Mouse (Mus musculus): ENCODE measurements at regions not wholly inside any gene's neighbourhood (a gene's known extent, or its start where the extent isn't known, plus 50 kb on each side); places are given as distances from the start of the nearest gene placed in this dataset.
A peak's percentile ranks its signal among the peaks of the same experiment; 100 is the strongest.

DNA sequence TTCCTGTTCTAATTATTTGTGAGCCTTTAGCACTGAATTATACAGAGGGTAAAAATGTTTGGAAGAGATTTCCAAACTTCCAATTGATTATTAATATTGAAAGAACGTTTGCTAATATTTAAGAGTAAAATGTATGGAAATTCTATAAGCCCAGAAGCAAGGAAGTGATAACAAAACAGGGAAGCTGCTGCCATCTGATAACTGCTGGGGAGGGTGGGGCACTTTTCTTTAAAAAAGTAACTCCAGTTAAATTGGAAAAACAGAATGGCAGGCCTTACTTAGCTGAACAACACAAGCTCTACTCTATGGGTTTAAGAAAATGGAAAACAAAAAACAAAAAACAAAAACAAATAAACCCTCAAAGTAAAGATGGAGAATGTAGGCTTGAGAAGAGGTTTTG lies 1327.7 kb downstream of the Hace1 start:
- no peak for DNase-seq (ENCODE audit: low spot score, missing footprints)
- no peaks in the 10 kb centered on the region for H3K27me3 ChIP-seq (ENCODE audit: control insufficient read depth, insufficient read depth, low read length)
- no peak overlapping the region for H3K27ac ChIP-seq (ENCODE audit: low read depth, low read length)
- H3K4me3 ChIP-seq (ENCODE audit: low read depth, low read length), result no peak overlapping the region
- ATAC-seq (ENCODE audit: low FRiP score), result no peak
- no peak overlapping the region for H3K9ac ChIP-seq (ENCODE audit: low read length)
- H3K4me2 ChIP-seq, result no peak overlapping the region
- no peaks in the 10 kb centered on the region for H3K4me1 ChIP-seq (ENCODE audit: control insufficient read depth, insufficient read depth, low read length)
- no peaks in the 10 kb centered on the region for H3K9me3 ChIP-seq (ENCODE audit: control insufficient read depth, low read length)
- H3K36me3 ChIP-seq (ENCODE audit: control insufficient read depth, insufficient read depth, low read length), result no peaks in the 10 kb centered on the region
- 60% methylated on average over 1 of the region's 1 CpGs for WGBS

DNA sequence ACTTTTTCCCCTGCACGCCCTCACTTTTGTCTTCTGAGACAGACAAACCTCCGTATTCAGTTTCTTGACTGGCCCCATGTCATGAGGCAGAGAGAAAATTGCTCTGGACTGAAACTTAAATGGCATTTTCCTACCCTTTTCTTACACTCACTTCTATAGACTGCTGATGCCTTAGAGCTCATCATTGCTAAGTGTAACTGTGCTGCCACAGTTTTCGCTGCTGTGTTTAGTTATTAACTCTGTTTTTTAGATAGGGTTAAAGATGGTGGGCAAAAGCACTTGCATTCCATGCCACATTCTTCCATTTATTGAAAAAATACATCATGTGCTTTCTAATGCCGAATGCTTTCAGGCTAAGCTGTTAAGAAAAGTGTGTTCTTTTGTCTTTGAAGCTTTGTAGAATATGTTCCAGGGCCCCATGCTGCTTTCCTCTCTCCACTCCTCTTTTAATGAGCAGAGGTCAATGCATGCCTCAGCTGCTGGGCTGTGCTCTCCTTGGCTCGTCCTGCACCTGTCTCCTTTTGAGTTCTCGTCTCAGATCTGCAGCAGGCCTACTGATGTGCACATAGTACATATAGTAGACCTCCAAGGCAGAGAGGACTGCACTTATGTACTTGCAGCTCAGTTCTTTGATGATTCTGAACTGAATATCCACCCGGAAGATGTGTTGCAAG lies 1345.0 kb downstream of the Hace1 start:
- 34% methylated on average over 7 of the region's 7 CpGs for WGBS
- peak; percentile 86 for DNase-seq (ENCODE audit: low spot score, missing footprints)
- Histone ChIP-seq H3K9me3 (ENCODE audit: control insufficient read depth, low read length) (no peaks in the 10 kb centered on the region), H3K27ac (ENCODE audit: low read depth, low read length) (peak overlapping the region; percentile 20; the same call in 1 of the 2 replicates), H3K9ac (ENCODE audit: low read length) (no peak overlapping the region), H3K27me3 (ENCODE audit: control insufficient read depth, insufficient read depth, low read length) (no peaks in the 10 kb centered on the region), H3K36me3 (ENCODE audit: control insufficient read depth, insufficient read depth, low read length) (no peaks in the 10 kb centered on the region), H3K4me2 (no peak overlapping the region), H3K4me3 (ENCODE audit: low read depth, low read length) (no peak overlapping the region), H3K4me1 (ENCODE audit: control insufficient read depth, insufficient read depth, low read length) (peaks cover 7% of the 10 kb centered on the region; the same call in 1 of the 2 replicates)
- peak; percentile 88 for ATAC-seq (ENCODE audit: low FRiP score)

DNA sequence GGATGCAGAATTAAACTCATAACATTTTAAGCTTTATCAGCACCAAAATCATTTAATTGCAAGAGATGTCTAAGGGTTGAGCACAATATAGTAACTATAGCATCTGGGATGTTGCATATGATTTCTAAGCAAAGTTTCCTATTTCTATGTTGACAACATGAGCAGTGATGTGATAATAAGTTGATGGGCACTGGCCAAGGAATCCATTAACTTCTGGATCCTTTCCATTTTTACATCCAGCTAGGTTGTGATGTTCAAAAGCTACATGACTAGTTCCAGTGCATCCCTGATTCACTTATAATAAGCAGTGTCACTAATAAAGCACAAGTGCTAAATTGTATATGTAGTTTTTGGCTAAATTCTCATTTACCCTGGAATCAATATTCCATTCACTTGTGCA lies 1356.7 kb downstream of the Hace1 start:
- Histone ChIP-seq H3K36me3 (ENCODE audit: control insufficient read depth, insufficient read depth, low read length) (no peaks in the 10 kb centered on the region), H3K4me1 (ENCODE audit: control insufficient read depth, insufficient read depth, low read length) (no peaks in the 10 kb centered on the region), H3K27me3 (ENCODE audit: control insufficient read depth, insufficient read depth, low read length) (no peaks in the 10 kb centered on the region), H3K4me3 (ENCODE audit: low read depth, low read length) (no peak overlapping the region), H3K9me3 (ENCODE audit: control insufficient read depth, low read length) (no peaks in the 10 kb centered on the region), H3K27ac (ENCODE audit: low read depth, low read length) (no peak overlapping the region), H3K9ac (ENCODE audit: low read length) (no peak overlapping the region), H3K4me2 (no peak overlapping the region)
- ATAC-seq (ENCODE audit: low FRiP score), result no peak
- DNase-seq (ENCODE audit: low spot score, missing footprints), result peak; percentile 53

GRCm38 (mm10) chr10:46936248-46936970 lies 1358.8 kb downstream of the Hace1 start:
- peak; percentile 65 for ATAC-seq (ENCODE audit: low FRiP score)
- H3K4me1 ChIP-seq (ENCODE audit: control insufficient read depth, insufficient read depth, low read length), result no peaks in the 10 kb centered on the region
- no peak overlapping the region for H3K27ac ChIP-seq (ENCODE audit: low read depth, low read length)
- H3K4me2 ChIP-seq, result no peak overlapping the region
- no peaks in the 10 kb centered on the region for H3K9me3 ChIP-seq (ENCODE audit: control insufficient read depth, low read length)
- 84% methylated on average over 5 of the region's 5 CpGs for WGBS
- no peak overlapping the region for H3K9ac ChIP-seq (ENCODE audit: low read length)
- no peaks in the 10 kb centered on the region for H3K36me3 ChIP-seq (ENCODE audit: control insufficient read depth, insufficient read depth, low read length)
- H3K27me3 ChIP-seq (ENCODE audit: control insufficient read depth, insufficient read depth, low read length), result no peaks in the 10 kb centered on the region
- no peak overlapping the region for H3K4me3 ChIP-seq (ENCODE audit: low read depth, low read length)
- peak; percentile 53 for DNase-seq (ENCODE audit: low spot score, missing footprints)

DNA sequence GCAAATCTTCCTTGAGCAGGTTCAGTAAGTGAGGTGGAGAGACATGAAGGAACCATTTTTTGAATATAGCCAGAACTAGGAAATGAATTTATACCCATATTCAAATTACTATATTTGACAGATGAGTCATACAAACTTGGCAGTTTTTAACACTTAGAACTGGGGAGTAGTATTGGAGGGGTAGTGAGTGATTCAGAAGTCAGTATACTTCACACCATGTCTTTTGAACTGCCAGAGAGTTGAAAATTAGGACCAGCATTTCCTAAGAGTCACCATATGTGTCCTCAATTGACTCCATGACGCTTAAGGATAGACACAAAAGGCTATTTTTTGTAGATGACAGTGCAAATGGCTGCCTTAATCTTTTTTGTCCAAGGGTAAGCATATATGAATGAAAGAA lies 1361.7 kb downstream of the Hace1 start:
- H3K9ac ChIP-seq (ENCODE audit: low read length), result no peak overlapping the region
- peak; percentile 79 for DNase-seq (ENCODE audit: low spot score, missing footprints)
- H3K9me3 ChIP-seq (ENCODE audit: control insufficient read depth, low read length), result no peaks in the 10 kb centered on the region
- no peak overlapping the region for H3K27ac ChIP-seq (ENCODE audit: low read depth, low read length)
- H3K4me1 ChIP-seq (ENCODE audit: control insufficient read depth, insufficient read depth, low read length), result no peaks in the 10 kb centered on the region
- ATAC-seq (ENCODE audit: low FRiP score), result no peak
- no peak overlapping the region for H3K4me3 ChIP-seq (ENCODE audit: low read depth, low read length)
- 59% methylated on average over 1 of the region's 1 CpGs for WGBS
- H3K4me2 ChIP-seq, result no peak overlapping the region
- H3K27me3 ChIP-seq (ENCODE audit: control insufficient read depth, insufficient read depth, low read length), result no peaks in the 10 kb centered on the region
- no peaks in the 10 kb centered on the region for H3K36me3 ChIP-seq (ENCODE audit: control insufficient read depth, insufficient read depth, low read length)

DNA sequence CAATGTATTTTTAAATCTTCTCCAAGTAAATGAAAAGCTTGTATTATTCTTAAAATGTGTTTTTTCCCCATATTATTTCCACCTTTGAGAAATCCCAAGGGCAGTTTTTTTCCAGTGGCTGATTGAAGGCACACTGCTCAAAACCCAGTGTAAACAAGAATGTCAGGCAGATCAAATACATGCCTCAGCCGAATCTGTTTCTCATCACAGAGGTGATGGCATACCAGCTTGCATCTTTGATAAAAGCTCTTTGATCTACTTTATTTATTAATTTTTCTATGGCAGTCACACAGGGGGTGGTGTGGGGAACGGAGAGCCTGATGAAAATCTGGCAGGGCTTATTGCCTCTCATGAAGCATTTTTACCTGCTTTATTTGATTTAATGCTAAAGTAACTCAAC lies 1362.2 kb downstream of the Hace1 start:
- H3K9me3 ChIP-seq (ENCODE audit: control insufficient read depth, low read length), result no peaks in the 10 kb centered on the region
- 62% methylated on average over 2 of the region's 2 CpGs for WGBS
- no peaks in the 10 kb centered on the region for H3K27me3 ChIP-seq (ENCODE audit: control insufficient read depth, insufficient read depth, low read length)
- no peaks in the 10 kb centered on the region for H3K36me3 ChIP-seq (ENCODE audit: control insufficient read depth, insufficient read depth, low read length)
- H3K27ac ChIP-seq (ENCODE audit: low read depth, low read length), result no peak overlapping the region
- H3K4me3 ChIP-seq (ENCODE audit: low read depth, low read length), result no peak overlapping the region
- no peak overlapping the region for H3K9ac ChIP-seq (ENCODE audit: low read length)
- H3K4me2 ChIP-seq, result no peak overlapping the region
- 0 out of 2 replicates have a peak, but pooled peaks have one; percentile 33 for ATAC-seq (ENCODE audit: low FRiP score)
- DNase-seq (ENCODE audit: low spot score, missing footprints), result peak; percentile 79
- no peaks in the 10 kb centered on the region for H3K4me1 ChIP-seq (ENCODE audit: control insufficient read depth, insufficient read depth, low read length)

DNA sequence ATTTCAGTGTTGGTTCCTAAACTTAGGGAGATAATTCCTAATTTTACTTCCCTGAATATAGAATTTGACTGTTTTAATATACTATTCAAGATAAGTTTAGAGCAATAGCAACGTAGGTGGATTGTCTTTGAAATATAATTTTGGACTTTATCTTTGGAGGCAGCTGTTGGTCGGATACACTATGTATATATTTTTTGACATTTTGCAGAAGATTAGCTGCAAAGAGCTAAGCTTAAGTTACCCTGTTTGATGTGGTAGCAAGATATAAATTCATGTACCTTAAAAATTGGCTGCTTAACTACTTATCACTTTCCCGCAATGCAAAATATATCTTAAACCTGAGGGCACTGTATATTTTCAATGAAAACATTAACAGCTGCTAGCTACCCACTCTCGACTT lies 1375.3 kb downstream of the Hace1 start:
- H3K27ac ChIP-seq (ENCODE audit: low read depth, low read length), result no peak overlapping the region
- no peaks in the 10 kb centered on the region for H3K27me3 ChIP-seq (ENCODE audit: control insufficient read depth, insufficient read depth, low read length)
- DNase-seq (ENCODE audit: low spot score, missing footprints), result no peak
- H3K4me2 ChIP-seq, result no peak overlapping the region
- H3K36me3 ChIP-seq (ENCODE audit: control insufficient read depth, insufficient read depth, low read length), result no peaks in the 10 kb centered on the region
- H3K4me1 ChIP-seq (ENCODE audit: control insufficient read depth, insufficient read depth, low read length), result no peaks in the 10 kb centered on the region
- ATAC-seq (ENCODE audit: low FRiP score), result no peak
- H3K9ac ChIP-seq (ENCODE audit: low read length), result no peak overlapping the region
- 89% methylated on average over 4 of the region's 4 CpGs for WGBS
- no peaks in the 10 kb centered on the region for H3K9me3 ChIP-seq (ENCODE audit: control insufficient read depth, low read length)
- no peak overlapping the region for H3K4me3 ChIP-seq (ENCODE audit: low read depth, low read length)

- DNase-seq (ENCODE audit: low spot score, missing footprints), result peak; percentile 61
- Histone ChIP-seq H3K36me3 (ENCODE audit: control insufficient read depth, insufficient read depth, low read length) (no peaks in the 10 kb centered on the region), H3K27ac (ENCODE audit: low read depth, low read length) (no peak overlapping the region), H3K4me2 (no peak overlapping the region), H3K9me3 (ENCODE audit: control insufficient read depth, low read length) (no peaks in the 10 kb centered on the region), H3K4me3 (ENCODE audit: low read depth, low read length) (no peak overlapping the region), H3K27me3 (ENCODE audit: control insufficient read depth, insufficient read depth, low read length) (no peaks in the 10 kb centered on the region), H3K9ac (ENCODE audit: low read length) (no peak overlapping the region), H3K4me1 (ENCODE audit: control insufficient read depth, insufficient read depth, low read length) (no peaks in the 10 kb centered on the region)
- no peak for ATAC-seq (ENCODE audit: low FRiP score)
- 89% methylated on average over 1 of the region's 1 CpGs for WGBS
Measured at GRCm38 (mm10) chr10:46954701-46955100, 1377.1 kb downstream of the Hace1 start.

- Histone ChIP-seq H3K9me3 (ENCODE audit: control insufficient read depth, low read length) (no peaks in the 10 kb centered on the region), H3K9ac (ENCODE audit: low read length) (no peak overlapping the region), H3K4me3 (ENCODE audit: low read depth, low read length) (no peak overlapping the region), H3K4me1 (ENCODE audit: control insufficient read depth, insufficient read depth, low read length) (no peaks in the 10 kb centered on the region), H3K27ac (ENCODE audit: low read depth, low read length) (no peak overlapping the region), H3K4me2 (no peak overlapping the region), H3K27me3 (ENCODE audit: control insufficient read depth, insufficient read depth, low read length) (no peaks in the 10 kb centered on the region), H3K36me3 (ENCODE audit: control insufficient read depth, insufficient read depth, low read length) (no peaks in the 10 kb centered on the region)
- ATAC-seq (ENCODE audit: low FRiP score), result no peak
- no peak for DNase-seq (ENCODE audit: low spot score, missing footprints)
Measured at GRCm38 (mm10) chr10:46980410-46980809, 1402.8 kb downstream of the Hace1 start.
